Mouse (Mus musculus) CH12.LX (cell line): ENCODE measurements around the gene 4930404N11Rik. TPM values are rescaled to one million over a fixed set of nuclear protein-coding genes. Genes with fewer than 3 reads are reported as not detected.

ENCODE experiments used
- DNase-seq: peaks from one replicate; pipeline ENCODE4 v3.0.0-alpha.2; 2013; ENCODE audit errors: extremely low read depth
- H3K27ac ChIP-seq: 2 replicates; pipeline ENCODE4 v1.5.1; 2012; ENCODE audit warnings: low read depth, mild to moderate bottlenecking, control low read depth, moderate library complexity; ENCODE audit not compliant: insufficient read depth
- H3K27me3 ChIP-seq: replicated peaks from 2 replicates; pipeline ENCODE3; 2012; ENCODE audit warnings: inconsistent platforms
- H3K36me3 ChIP-seq, 2 experiments: replicated peaks in 1 of 2; 2 replicates each; pipeline versions ENCODE3 to v1.6.1; 2012; ENCODE audit warnings: inconsistent platforms in 1 of 2, low read length in 1 of 2, mild to moderate bottlenecking in 1 of 2, mixed read lengths in 1 of 2, moderate library complexity in 1 of 2; ENCODE audit not compliant: control insufficient read depth in 1 of 2, insufficient read depth in 1 of 2
- H3K4me1 ChIP-seq, 2 experiments: 2 replicates each; pipeline ENCODE4 v1.6.1; 2012; ENCODE audit warnings: inconsistent platforms in 1 of 2, moderate library complexity in 1 of 2; ENCODE audit not compliant: insufficient read depth in 2 of 2, control insufficient read depth in 1 of 2
- H3K4me2 ChIP-seq: 2 replicates; pipeline ENCODE4 v1.6.1; 2012; ENCODE audit warnings: low read depth, mild to moderate bottlenecking, control low read depth; ENCODE audit not compliant: poor library complexity, insufficient read depth, severe bottlenecking
- H3K4me3 ChIP-seq, 3 experiments: fragments of 150-350 bp in 1 of 3; sonication (generic) in 1 of 3; replicated peaks in 1 of 3; 2 replicates each; pipeline versions ENCODE3 to v1.5.1; 2011 to 2012; ENCODE audit warnings: low read depth in 2 of 3, low read length in 2 of 3, mild to moderate bottlenecking in 2 of 3, moderate library complexity in 2 of 3, control low read depth in 1 of 3, improper control_type of control experiment in 1 of 3, inconsistent platforms in 1 of 3, mixed read lengths in 1 of 3; ENCODE audit not compliant: poor library complexity in 1 of 3
- H3K79me2 ChIP-seq: replicated peaks from 2 replicates; pipeline ENCODE4 v1.6.1; 2012; ENCODE audit warnings: mild to moderate bottlenecking, moderate library complexity; ENCODE audit not compliant: control insufficient read depth, poor library complexity, insufficient read depth, severe bottlenecking; ENCODE audit errors: extremely low read depth
- H3K9ac ChIP-seq: 2 replicates; pipeline ENCODE4 v1.6.1; 2012; ENCODE audit warnings: low read depth, mild to moderate bottlenecking, control low read depth, moderate library complexity; ENCODE audit not compliant: insufficient read depth
- H3K9me3 ChIP-seq: replicated peaks from 2 replicates; pipeline ENCODE3; 2012; ENCODE audit warnings: low read length, inconsistent platforms, mixed read lengths
- CHD1 ChIP-seq: IDR thresholded peaks from 2 replicates; pipeline ENCODE4 v1.6.1; 2012; ENCODE audit warnings: low read depth, low read length, improper control_type of control experiment, inconsistent platforms
- CHD2 ChIP-seq: IDR thresholded peaks from 2 replicates; pipeline ENCODE4 v1.6.1; 2011; ENCODE audit warnings: low read length, improper control_type of control experiment
- E2F4 ChIP-seq: IDR thresholded peaks from 2 replicates; pipeline ENCODE4 v1.6.1; 2011; ENCODE audit warnings: low read depth, low read length, improper control_type of control experiment; ENCODE audit not compliant: insufficient replicate concordance
- ELF1 ChIP-seq: IDR thresholded peaks from 2 replicates; pipeline ENCODE4 v1.6.1; 2014; ENCODE audit warnings: low read depth, mild to moderate bottlenecking, inconsistent platforms, low read length, improper control_type of control experiment
- EP300 ChIP-seq: IDR thresholded peaks from 2 replicates; pipeline ENCODE4 v1.6.1; 2011; ENCODE audit warnings: low read length, improper control_type of control experiment
- HCFC1 ChIP-seq: IDR thresholded peaks from 2 replicates; pipeline ENCODE4 v1.6.1; 2012; ENCODE audit warnings: low read depth, mild to moderate bottlenecking, inconsistent platforms, low read length, improper control_type of control experiment
- IRF4 ChIP-seq: IDR thresholded peaks from 2 replicates; pipeline ENCODE4 v1.6.1; 2014; ENCODE audit warnings: low read depth, mild to moderate bottlenecking, inconsistent platforms, low read length, improper control_type of control experiment
- MAX ChIP-seq: IDR thresholded peaks from 2 replicates; pipeline ENCODE4 v1.6.1; 2011; ENCODE audit warnings: low read length, improper control_type of control experiment
- MAZ ChIP-seq: IDR thresholded peaks from 2 replicates; pipeline ENCODE4 v1.6.1; 2012; ENCODE audit warnings: low read depth, mild to moderate bottlenecking, inconsistent platforms, low read length, improper control_type of control experiment, moderate library complexity
- MEF2A ChIP-seq: IDR thresholded peaks from 2 replicates; pipeline ENCODE4 v1.6.1; 2014; ENCODE audit warnings: low read depth, mild to moderate bottlenecking, inconsistent platforms, low read length, improper control_type of control experiment, borderline replicate concordance
- MYC ChIP-seq: IDR thresholded peaks from 2 replicates; pipeline ENCODE4 v1.6.1; 2011; ENCODE audit warnings: low read depth, mild to moderate bottlenecking, improper control_type of control experiment, low read length
- NELFE ChIP-seq: IDR thresholded peaks from 2 replicates; pipeline ENCODE4 v1.6.1; 2011; ENCODE audit warnings: low read depth, low read length, improper control_type of control experiment
- NRF1 ChIP-seq: IDR thresholded peaks from 2 replicates; pipeline ENCODE4 v1.6.1; 2014; ENCODE audit warnings: low read depth, mild to moderate bottlenecking, inconsistent platforms, low read length, improper control_type of control experiment, moderate library complexity
- PAX5 ChIP-seq: IDR thresholded peaks from 2 replicates; pipeline ENCODE4 v1.6.1; 2012; ENCODE audit warnings: low read length, inconsistent platforms, mixed read lengths
- POLR2A ChIP-seq: IDR thresholded peaks from 2 replicates; pipeline ENCODE4 v1.6.1; 2011; ENCODE audit warnings: low read depth, mild to moderate bottlenecking, improper control_type of control experiment, low read length
- SIN3A ChIP-seq: IDR thresholded peaks from 2 replicates; pipeline ENCODE4 v1.6.1; 2012; ENCODE audit warnings: low read length, improper control_type of control experiment, inconsistent platforms
- SMC3 ChIP-seq: IDR thresholded peaks from 2 replicates; pipeline ENCODE4 v1.6.1; 2011; ENCODE audit warnings: low read depth, low read length, improper control_type of control experiment
- TBP ChIP-seq: conservative IDR thresholded peaks from 2 replicates; pipeline ENCODE4 v1.6.1; 2011; ENCODE audit warnings: low read depth, low read length, improper control_type of control experiment
- TCF12 ChIP-seq: IDR thresholded peaks from 2 replicates; pipeline ENCODE4 v1.6.1; 2014; ENCODE audit warnings: low read depth, mild to moderate bottlenecking, inconsistent platforms, low read length, improper control_type of control experiment
- UBTF ChIP-seq: IDR thresholded peaks from 2 replicates; pipeline ENCODE4 v1.6.1; 2012; ENCODE audit warnings: low read depth, mild to moderate bottlenecking, inconsistent platforms, low read length, improper control_type of control experiment, moderate library complexity
- ZC3H11A ChIP-seq: IDR thresholded peaks from 2 replicates; pipeline ENCODE4 v1.6.1; 2012; ENCODE audit warnings: low read depth, mild to moderate bottlenecking, inconsistent platforms, low read length, improper control_type of control experiment
- dilution Hi-C: fragments of 300-500 bp; cut with MboI; formaldehyde crosslinking; loops from 2 replicates; pipeline ENCODE4 v1.14.3; 2020; ENCODE audit warnings: low sequenced_read_pairs; ENCODE audit not compliant: extremely low pct_unique_long_range_greater_than_20kb, extremely low pct_ligation_motif_present
- in situ Hi-C: fragments of 300-500 bp; cut with MboI; formaldehyde crosslinking; loops from 3 replicates; pipeline ENCODE4 v1.14.3; 2019; ENCODE audit warnings: low sequenced_read_pairs, low pct_ligation_motif_present, low pct_unique_long_range_greater_than_20kb, mixed read lengths
- polyA plus RNA-seq: library from polyadenylated mRNA; unstranded; fragments of >175 nt; gene quantifications from 2 replicates; pipeline ENCODE4 v1.2.1, GENCODE M21; 2012; ENCODE audit warnings: low read depth; ENCODE audit not compliant: insufficient read length
- total RNA-seq, 2 experiments: library from RNA; depleted of rRNA; stranded (reverse); fragments of 300-350 nt in 1 of 2; fragments of >200 nt in 1 of 2; gene quantifications; 2 replicates each; pipeline ENCODE4 v1.2.3; 2012 to 2014

4930404N11Rik gene
- total and polyA plus RNA-seq, 3 experiments: 0.23 to 5.2 (median 2.7) TPM

DNA sequence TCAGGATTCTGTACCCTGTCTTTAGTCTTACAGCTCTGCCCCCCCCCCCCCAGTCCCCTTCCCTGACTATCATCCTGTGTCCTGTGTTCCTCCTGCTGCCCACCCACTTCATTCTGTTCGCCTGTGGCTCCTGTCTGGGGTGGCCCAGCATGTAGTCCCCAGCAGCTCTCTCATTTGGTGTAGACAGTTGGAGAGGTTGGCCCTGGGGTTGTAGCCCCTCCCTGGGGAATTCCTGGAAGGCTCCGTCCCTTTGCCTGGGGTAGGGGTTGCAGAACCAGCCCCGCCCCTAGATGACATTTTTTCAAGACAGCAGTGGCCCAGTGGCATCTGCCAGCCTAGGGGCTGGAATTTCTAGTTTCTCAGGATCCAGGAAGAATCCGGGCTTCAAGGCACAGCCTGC lies 7.4 kb downstream of the 4930404N11Rik start:
- no peak overlapping the region for H3K27ac ChIP-seq
- no peaks in the 10 kb centered on the region for H3K27me3 ChIP-seq
- H3K79me2 ChIP-seq: no peaks in the 10 kb centered on the region; the same call in 1 of the 2 replicates

GRCm38 (mm10) chr10:81356991-81357844 lies 8.4 kb downstream of the 4930404N11Rik start, which contains the start of gene Mfsd12:
Gene Mfsd12 (plus strand): TSS chr10:81357491.
- Histone ChIP-seq H3K9ac (peak within 1 kb of the TSS; percentile 72), H3K4me3 (peak within 1 kb of the TSS; percentile 81 to 92 (median 92)), H3K9me3 (no peaks in the 10 kb centered on the region), H3K27me3 (no peaks in the 10 kb centered on the region), H3K4me2 (peak within 1 kb of the TSS; percentile 74), H3K4me1 (peaks cover 23 to 67% of the 10 kb centered on the region in 2 experiments), H3K27ac (peak within 1 kb of the TSS; percentile 43), H3K79me2 (no peaks in the 10 kb centered on the region; the same call in 1 of the 2 replicates), H3K36me3 (peaks cover 14 to 28% of the 10 kb centered on the region in 2 experiments)
- TF ChIP-seq EP300 (no peak), CHD2 (peak; percentile 79), UBTF (peak; percentile 78), TCF12 (peak; percentile 64), NRF1 (peak; percentile 41; the same call in 1 of the 2 replicates), SIN3A (peak; percentile 51; the same call in 1 of the 2 replicates), MYC (peak; percentile 80), PAX5 (no peak), MAX (peak; percentile 62; the same call in 1 of the 2 replicates), TBP (0 out of 2 replicates have a peak, but pooled peaks have one; percentile 12), ELF1 (peak; percentile 56), NELFE (peak; percentile 43), HCFC1 (peak; percentile 62), IRF4 (0 out of 2 replicates have a peak, but pooled peaks have one; percentile 27), E2F4 (0 out of 2 replicates have a peak, but pooled peaks have one; percentile 47), CHD1 (no peak), SMC3 (no peak), ZC3H11A (no peak), POLR2A (peak; percentile 71), MAZ (peak; percentile 65; the same call in 1 of the 2 replicates), MEF2A (0 out of 2 replicates have a peak, but pooled peaks have one; percentile 12)
- DNase-seq: peak; percentile 81
- dilution Hi-C loops: no loop called here
- in situ Hi-C loops: loop anchor here (10.0 kb wide), 1 partner anchor 162 kb away; no protein-coding TSS in a partner anchor

More for the DNA sequence above, 7.4 kb downstream of the 4930404N11Rik start:
- peak overlapping the region; percentile 74 for H3K4me2 ChIP-seq
- dilution Hi-C loops: no loop called here
- peak overlapping the region; percentile 81 to 92 (median 92) for H3K4me3 ChIP-seq
- no peak for DNase-seq
- H3K9ac ChIP-seq: peak overlapping the region; percentile 72
- peaks cover 29 to 74% of the 10 kb centered on the region in 2 experiments for H3K4me1 ChIP-seq
- in situ Hi-C loops: loop anchor here (10.0 kb wide), 1 partner anchor 163 kb away; no protein-coding TSS in a partner anchor
- H3K9me3 ChIP-seq: no peaks in the 10 kb centered on the region
- TF ChIP-seq CHD2: 0 out of 2 replicates have a peak, but pooled peaks have one; percentile 16
- TF ChIP-seq TBP: no peak
- H3K36me3 ChIP-seq: peaks cover 23 to 38% of the 10 kb centered on the region in 2 experiments
